Mouse (Mus musculus) thymus, postnatal 25 days (tissue): ENCODE data around the gene Unkl.

ENCODE experiments used
- DNase-seq: peaks from one replicate; pipeline ENCODE4 v3.0.0; 2022

The Unkl gene

DNA sequence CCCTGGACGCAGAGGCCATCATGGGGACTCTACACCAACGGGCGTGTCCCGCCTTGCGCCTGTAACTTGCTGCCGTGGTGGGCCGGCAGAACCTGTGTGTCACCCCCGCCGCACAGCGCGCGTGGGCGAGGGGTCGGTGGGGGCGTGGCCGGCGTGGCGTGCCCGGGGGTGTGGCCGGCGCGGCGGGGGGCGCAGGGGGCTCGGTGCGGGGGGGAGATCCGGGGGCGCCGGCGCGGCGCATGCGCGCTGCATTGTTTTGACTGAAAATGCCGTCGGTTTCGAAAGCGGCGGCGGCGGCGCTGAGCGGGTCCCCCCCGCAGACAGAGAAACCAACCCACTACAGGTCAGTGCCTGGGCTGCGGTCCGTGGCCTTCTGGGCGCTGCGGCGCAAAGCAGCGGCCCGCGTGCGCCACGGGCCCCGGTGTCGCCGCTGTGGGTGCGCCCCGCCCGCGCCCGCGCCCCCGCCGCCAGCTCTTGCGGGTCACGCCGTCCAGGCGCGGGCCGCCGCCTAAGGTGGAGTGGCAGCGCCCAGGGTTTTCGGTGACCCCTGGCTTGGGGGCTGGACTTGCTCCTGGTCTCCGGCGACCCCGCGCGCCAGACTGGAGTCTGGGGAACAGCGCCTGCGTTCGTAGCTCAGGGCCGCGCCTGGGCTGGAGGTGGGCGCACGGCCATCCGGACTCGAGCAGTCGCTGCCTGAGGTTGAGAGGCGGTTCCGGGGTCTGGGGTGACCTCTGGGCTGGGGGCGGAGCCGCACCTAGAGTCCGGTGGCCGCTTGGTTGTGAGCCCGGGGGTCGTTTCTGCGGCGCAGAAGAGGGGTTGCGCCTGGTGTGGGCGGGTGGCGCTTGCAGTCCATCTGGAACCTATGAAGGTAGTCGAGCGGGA is at the start of gene Unkl:
Unkl (plus strand) TSS at position 248 of the 882 bp plus-strand sequence.
- peak; percentile 86 for DNase-seq

DNA sequence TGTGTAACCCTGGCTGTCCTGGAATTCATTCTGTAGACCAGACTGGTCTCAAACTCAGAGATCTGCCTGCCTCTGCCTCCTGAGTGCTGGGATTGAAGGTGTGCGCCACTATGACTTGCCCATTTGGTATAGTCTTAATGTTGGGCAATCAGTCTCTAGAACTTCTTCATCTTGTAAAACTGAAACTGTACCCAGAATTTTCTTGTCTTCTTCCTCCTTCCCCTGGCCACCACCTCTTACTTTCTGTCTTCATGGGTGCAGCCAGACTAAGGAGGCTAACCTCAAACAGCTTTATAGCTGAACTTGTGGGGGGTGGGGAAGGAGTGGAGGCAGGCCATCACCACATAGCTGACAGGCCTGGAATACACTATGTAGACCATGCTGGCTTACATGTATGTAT is 49.4 kb upstream of the Unkl start:
- no peak for DNase-seq

- DNase-seq = no peak
Measured at GRCm38 (mm10) chr17:25139960-25140359, 48.2 kb upstream of the Unkl start.

DNA sequence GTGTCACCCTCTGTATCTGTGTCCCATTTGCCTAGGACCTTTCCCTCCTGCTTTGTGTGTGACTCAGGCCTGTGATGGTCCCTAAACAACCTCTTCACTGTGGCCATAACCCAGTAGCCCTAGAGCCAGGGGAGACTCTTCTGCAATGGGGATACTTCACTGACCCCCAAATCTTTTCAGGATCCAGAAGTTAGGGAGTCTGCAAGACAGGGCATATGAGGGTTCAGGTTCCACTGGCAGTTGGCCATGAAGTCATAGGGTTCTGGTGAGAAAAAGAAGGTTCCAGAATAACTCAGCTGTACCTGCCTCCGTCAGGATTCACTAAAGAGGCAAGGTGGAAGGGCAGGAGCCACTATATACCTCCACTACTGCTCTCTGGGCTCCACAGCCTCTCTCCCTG is 26.0 kb upstream of the Unkl start, which contains the start of gene Ccdc154:
Ccdc154 (plus strand) TSS at position 301 of the 400 bp plus-strand sequence.
- no peak for DNase-seq

DNA sequence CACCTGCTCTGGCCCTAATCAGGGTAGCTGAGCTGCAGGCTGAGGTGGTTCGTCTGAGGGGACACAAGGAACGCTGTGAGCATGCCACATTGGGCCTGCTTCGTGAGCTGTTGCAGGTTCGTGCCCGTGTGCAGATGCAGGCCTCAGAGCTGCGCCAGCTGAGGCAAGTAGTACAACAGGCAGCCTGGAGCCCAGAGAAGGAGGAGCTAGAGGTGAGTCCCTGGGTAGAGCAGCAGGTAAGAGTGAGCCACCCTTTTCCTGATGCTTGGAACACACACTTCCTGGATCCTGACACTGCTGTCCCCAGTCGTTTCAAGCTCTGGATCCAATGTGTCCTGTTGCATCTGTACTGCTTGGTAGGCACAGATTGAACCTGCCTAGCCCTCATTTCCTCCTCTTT is 24.8 kb upstream of the Unkl start:
- DNase-seq = no peak

DNA sequence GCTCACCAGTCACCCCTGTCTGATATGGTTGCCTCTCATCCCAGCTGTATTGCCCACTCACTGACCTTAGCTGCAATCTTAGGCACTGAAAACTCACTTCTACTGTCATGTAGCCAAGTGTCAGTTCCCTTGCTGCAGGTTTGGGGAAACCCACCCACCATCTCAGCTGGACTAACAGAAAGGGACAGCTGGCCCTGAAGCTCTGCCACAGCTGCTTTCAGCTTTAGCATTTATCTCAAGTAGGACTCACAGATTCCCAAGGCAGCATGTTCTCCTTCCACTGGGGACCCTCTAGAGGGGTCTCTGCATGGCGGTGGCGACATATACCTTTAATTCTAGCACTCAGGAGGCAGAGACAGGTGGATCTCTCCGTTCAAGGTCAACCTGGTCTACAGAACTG is 23.4 kb upstream of the Unkl start:
- no peak for DNase-seq

- DNase-seq = no peak
Measured at GRCm38 (mm10) chr17:25165970-25166671, 22.1 kb upstream of the Unkl start.

- no peak for DNase-seq
Measured at GRCm38 (mm10) chr17:25169706-25170105, 18.5 kb upstream of the Unkl start.

DNA sequence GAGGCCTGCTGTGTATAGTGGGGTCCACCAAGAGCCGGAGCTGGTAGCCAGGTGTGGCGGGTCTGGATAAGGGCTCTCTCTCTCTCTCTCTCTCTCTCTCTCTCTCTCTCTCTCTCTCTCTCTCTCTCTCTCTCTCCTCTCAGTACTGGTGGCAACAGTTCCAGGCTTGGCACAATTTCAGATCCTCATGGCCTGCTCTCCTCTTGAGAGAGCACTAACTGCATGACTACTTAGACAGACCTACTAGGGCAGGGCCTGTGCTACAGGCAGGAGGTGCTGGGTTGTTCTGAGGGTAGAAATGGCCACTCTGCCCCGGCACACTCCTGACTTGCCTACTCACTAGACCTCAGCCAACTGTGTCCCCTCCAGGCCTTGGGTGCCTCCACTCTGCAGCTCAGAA is 15.6 kb upstream of the Unkl start:
- no peak for DNase-seq

DNA sequence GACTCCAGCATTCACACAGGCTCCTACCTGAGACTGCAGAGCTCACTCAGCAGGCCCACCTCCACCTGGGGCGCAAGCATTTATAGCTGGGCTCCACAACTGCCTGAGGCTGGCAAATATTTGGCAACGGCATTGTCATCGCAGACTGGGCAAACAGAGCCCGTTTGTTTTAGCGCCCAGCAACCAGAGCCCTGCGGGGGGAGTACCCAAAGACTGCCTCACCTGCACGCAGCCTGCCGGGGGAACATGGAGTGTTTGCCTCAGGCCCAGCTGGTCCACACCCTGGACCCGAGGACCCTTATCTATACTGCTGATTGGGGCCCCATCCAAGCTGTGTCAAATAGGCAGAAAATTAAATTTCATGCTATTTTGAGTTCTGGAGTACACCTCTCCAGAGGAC is 12.8 kb upstream of the Unkl start, which contains the start of gene Gm38655:
Gm38655 (minus strand) TSS at position 61 of the 400 bp plus-strand sequence.
- DNase-seq = no peak

- peak; percentile 15 for DNase-seq
Measured at GRCm38 (mm10) chr17:25183232-25183631, 5.0 kb upstream of the Unkl start.

DNA sequence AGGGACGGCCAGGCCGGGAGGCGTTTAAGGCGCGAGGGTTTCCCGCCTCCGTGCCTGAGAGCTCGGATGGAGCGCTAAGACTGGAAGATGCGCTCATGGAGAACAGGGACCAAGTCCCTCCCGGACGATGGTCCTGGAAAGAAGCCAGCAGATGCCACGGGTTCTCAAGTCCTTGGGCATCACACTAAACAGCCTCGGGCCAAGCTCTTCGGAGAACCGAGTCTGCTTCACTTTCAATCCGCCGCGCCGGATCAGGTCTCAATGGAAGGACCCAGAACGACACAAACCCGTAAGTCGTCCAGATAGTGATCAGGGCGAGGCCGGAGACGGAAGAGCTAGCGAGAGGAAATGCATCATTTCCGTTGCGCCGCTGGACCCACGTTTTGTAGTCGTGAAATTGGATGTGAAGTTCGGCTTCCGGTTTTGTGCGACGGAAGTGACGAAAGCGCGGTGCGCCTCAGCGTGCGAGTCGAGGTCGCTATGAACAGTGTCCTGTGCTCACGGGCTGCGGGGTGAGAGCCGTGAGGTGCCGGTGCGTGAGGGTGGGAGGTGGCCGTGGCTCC is 4.0 kb upstream of the Unkl start, which contains the start of gene BC003965:
BC003965 (plus strand) TSS at position 426 of the 563 bp plus-strand sequence.
- peak; percentile 96 for DNase-seq

DNA sequence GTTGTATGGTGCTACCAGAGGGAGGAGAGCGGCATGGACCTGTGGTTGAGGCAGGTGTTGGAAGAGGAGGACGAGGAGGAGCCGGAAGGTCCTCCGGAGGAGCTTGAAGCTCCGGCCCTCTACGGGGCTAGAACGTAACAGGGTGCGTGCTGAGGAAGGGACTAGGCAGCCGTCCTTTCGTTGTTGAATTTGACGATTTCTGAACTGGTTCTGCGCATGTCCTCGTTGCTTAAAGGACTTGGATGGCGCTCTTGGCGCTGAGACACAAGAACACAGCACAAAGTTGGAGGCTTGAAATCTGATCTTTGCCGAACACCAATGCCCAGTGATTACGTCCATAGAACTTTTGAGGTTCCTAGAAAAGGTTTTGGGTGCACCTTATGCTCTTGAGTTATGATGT is 3.2 kb upstream of the Unkl start:
- no peak for DNase-seq

DNA sequence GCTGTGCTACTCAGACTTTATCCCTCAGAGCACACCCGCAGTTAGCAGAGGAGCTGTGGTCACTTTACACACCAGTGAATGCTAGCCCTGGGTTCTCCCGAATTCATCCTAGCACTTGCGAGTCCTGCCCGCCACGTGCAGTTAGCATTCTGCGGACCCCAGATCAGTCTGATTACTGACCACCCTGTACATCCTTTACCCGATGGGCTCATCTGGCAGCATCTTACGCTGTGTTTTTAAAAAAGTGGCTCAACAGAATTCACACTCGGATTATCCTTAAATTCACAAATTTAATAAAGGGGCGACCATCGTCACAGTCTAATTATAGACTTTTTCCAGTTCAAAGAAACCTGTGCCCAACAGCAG is 430 bp upstream of the Unkl start:
- DNase-seq = no peak

GRCm38 (mm10) chr17:25189091-25189490 is 894 bp downstream of the Unkl start:
- DNase-seq = peak; percentile 12

GRCm38 (mm10) chr17:25202401-25202800 is 14.2 kb downstream of the Unkl start:
- no peak for DNase-seq

GRCm38 (mm10) chr17:25210006-25210405 is 21.8 kb downstream of the Unkl start:
- DNase-seq = no peak

- no peak for DNase-seq
Measured at GRCm38 (mm10) chr17:25210680-25211466, 22.7 kb downstream of the Unkl start.

- DNase-seq = no peak
Measured at GRCm38 (mm10) chr17:25211705-25212104, 23.5 kb downstream of the Unkl start.

- DNase-seq = no peak
Measured at GRCm38 (mm10) chr17:25215431-25215830, 27.2 kb downstream of the Unkl start.

DNA sequence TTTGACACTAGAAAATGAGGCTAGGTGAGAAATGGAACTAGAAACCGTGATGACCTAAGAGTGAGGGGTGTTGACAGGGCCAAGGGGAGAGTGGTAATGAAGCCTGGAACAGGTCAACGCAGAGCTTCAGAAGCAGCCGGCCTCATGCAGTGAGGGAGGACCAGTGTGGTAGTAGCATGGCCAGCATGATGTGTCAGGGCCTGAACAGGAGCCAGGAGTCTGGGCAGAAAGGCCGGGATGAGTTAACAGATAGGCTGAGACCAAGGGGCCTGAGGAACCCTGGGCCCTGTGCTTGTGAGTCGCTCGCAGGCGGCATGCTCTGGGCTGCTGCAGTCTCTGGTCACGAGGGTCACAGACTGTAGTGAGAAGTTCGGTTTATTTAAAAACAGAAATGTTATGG is 30.8 kb downstream of the Unkl start:
- DNase-seq = no peak

DNA sequence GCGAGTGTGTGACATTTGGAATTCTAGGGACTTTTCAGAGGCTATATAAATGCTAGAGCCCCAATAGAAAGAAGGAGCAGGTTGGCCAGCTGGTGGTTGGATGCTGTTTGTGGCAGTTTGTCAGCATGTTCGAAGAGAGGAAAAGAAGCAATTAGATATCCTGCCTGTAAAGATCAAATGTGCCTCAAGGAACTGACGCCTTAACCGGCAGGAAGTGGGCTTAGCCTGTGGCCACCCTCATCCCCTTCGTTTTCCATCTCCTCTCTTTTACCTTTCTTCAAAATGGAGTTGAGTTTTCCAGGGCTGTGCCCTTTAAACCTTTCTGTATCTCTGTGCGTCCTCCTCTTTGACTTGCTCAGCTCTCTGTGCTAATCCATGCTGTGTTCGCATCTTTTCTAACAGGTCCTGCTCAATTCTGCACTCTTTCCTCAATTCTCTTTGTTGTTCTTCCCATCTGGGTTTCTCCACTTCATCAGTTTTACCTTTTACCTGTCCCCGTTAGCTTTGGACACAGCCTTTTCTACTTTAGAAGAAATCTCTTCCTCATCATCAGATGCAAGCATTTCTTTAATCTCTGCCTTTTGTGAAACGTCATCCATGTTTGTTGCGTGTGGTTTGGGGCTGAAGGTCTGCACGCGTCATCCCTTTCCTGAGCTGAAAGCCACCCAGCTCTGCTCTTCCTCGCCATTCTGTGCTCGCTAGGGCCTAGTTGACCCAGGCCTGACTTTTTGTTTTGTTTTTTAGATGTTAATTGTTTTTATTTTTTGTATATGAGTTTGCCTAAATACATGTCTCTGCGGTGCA is 31.5 kb downstream of the Unkl start:
- peak; percentile 50 for DNase-seq
